Mouse (Mus musculus): ENCODE results near the gene Wrap73.

GRCm38 (mm10) chr4:154146342-154146741 lies 4.2 kb downstream of the Wrap73 start:
- TF ChIP-seq CTCF (IDR thresholded peaks at IDR 0.05; ENCODE audit: low read depth, low read length) (no peak), POLR2A (IDR thresholded peaks at IDR 0.05; ENCODE audit: extremely low read depth, insufficient read depth, low read length) (no peak)
